Mouse (Mus musculus) hindbrain, postnatal 0 days (tissue): ENCODE results near the gene Cdca7. TPM values are rescaled to one million over a fixed set of nuclear protein-coding genes. Genes with fewer than 3 reads are reported as not detected.
A peak's percentile ranks its signal among the peaks of the same experiment; 100 is the strongest.

Experiments
- ATAC-seq: fragments of 200-750 bp; cut with Nextera tagmentation; 2 replicates; pipeline ENCODE4 v1.8.0; 2017; ENCODE audit warnings: mild to moderate bottlenecking, moderate TSS enrichment, moderate library complexity
- DNase-seq: peaks from one replicate; pipeline ENCODE4 v3.0.0-alpha.2; 2015; ENCODE audit warnings: low spot score
- H3K27ac ChIP-seq: fragments of 300-500 bp; sonication (generic); 2 replicates; pipeline ENCODE4 v1.5.1; 2014; ENCODE audit warnings: mild to moderate bottlenecking
- H3K27me3 ChIP-seq: fragments of 300-500 bp; sonication (generic); 2 replicates; pipeline ENCODE4 v1.6.1; 2014; ENCODE audit warnings: low read length, mixed read lengths; ENCODE audit not compliant: insufficient read depth
- H3K36me3 ChIP-seq: fragments of 300-500 bp; sonication (generic); 2 replicates; pipeline ENCODE4 v1.6.1; 2014; ENCODE audit warnings: low read length, mixed read lengths; ENCODE audit not compliant: insufficient read depth
- H3K4me1 ChIP-seq: fragments of 300-500 bp; sonication (generic); 2 replicates; pipeline ENCODE4 v1.6.1; 2014; ENCODE audit warnings: antibody characterized with exemption, low read length, mixed read lengths; ENCODE audit not compliant: insufficient read depth
- H3K4me2 ChIP-seq: fragments of 300-500 bp; sonication (generic); 2 replicates; pipeline ENCODE4 v1.6.1; 2014; ENCODE audit warnings: low read depth, mild to moderate bottlenecking, low read length, moderate library complexity, mixed read lengths
- H3K4me3 ChIP-seq: fragments of 300-500 bp; sonication (generic); 2 replicates; pipeline ENCODE4 v1.5.1; 2014; ENCODE audit warnings: low read length
- H3K9ac ChIP-seq: fragments of 300-500 bp; sonication (generic); replicated peaks from 2 replicates; pipeline ENCODE4 v1.6.1; 2014; ENCODE audit warnings: mild to moderate bottlenecking, low read length, moderate library complexity, mixed read lengths
- H3K9me3 ChIP-seq: fragments of 300-500 bp; sonication (generic); 2 replicates; pipeline ENCODE4 v1.6.1; 2016; ENCODE audit warnings: low read length, mixed read lengths
- CTCF ChIP-seq: IDR thresholded peaks from 2 replicates; pipeline ENCODE4 v1.5.1; 2016; ENCODE audit warnings: antibody characterized with exemption, control low read depth, low read depth
- WGBS: fragments of 180-500 bp; shearing (Covaris S2); extraction: QIAGEN DNeasy Blood & Tissue Kit; methylation state at CpG from one replicate; pipeline ENCODE4 v1.1.7; 2014; 5-methylcytosine and 5-hydroxymethylcytosine counted together
- polyA plus RNA-seq: library from polyadenylated mRNA; unstranded; fragments of >200 nt; fragmentation: Nextera tagmentation; extraction: Ambion mirVana; gene quantifications from 2 replicates; pipeline ENCODE4 v1.2.1, GENCODE M21; 2015
- total RNA-seq: library from RNA; depleted of rRNA; stranded (reverse); fragments of >200 nt; gene quantifications from 2 replicates; pipeline ENCODE4 v1.2.3, GENCODE M21; 2014

Cdca7 gene
- total and polyA plus RNA-seq, 2 experiments from 2014 or later = 12.8 to 17.5 TPM

DNA sequence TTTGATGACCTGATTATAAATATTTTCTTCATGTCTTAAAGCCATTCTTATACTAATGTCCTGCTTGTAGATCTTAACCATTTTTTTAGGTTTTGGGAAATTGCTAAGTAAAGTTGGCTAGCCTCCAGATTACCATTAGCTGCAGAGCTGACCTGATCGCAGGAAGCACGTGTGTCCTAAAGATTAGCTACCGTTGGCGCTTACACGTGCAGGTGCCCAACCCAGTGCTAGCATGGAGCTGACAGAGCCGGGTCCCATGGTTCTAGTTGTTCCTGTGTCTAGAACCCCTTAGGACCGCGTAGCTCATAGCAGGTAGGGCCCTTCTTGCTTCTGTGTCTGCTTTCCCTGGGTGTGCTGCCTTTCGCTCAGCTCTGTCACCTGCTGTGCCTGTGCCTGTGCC, 3.9 kb downstream of the Cdca7 start:
- no peaks in the 10 kb centered on the region for H3K9me3 ChIP-seq
- no peak for DNase-seq
- ATAC-seq = no peak
- no peaks in the 10 kb centered on the region for H3K36me3 ChIP-seq
- 85% methylated on average over 9 of the region's 9 CpGs for WGBS
- no peak overlapping the region for H3K9ac ChIP-seq
- H3K27me3 ChIP-seq = no peaks in the 10 kb centered on the region
- H3K4me3 ChIP-seq = no peak overlapping the region
- no peak overlapping the region for H3K4me2 ChIP-seq
- no peak for TF ChIP-seq CTCF
- H3K27ac ChIP-seq = no peak overlapping the region
- peaks cover 12% of the 10 kb centered on the region; the same call in 1 of the 2 replicates for H3K4me1 ChIP-seq

DNA sequence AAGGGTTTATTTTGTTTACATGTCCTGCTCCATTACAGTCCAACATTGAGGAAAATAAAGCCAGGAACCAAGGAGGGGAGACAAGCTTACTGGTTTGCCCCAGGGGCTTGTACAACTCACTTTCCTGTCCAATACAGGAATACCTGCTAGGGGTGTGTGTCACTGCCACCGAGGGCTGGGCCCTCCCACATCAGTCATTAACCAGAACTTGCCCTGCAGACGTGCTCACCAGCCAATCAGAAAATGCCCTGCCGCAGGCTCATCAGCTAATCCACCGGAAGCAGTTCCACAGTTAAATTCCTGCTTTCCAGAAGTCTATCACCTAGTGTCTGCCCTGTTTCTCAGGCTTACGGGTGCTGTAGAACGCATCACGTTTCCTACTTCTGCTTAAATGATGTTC, 15.7 kb downstream of the Cdca7 start:
- Histone ChIP-seq H3K4me3 (no peak overlapping the region), H3K27me3 (no peaks in the 10 kb centered on the region), H3K9me3 (no peaks in the 10 kb centered on the region), H3K4me1 (no peaks in the 10 kb centered on the region), H3K4me2 (no peak overlapping the region), H3K36me3 (no peaks in the 10 kb centered on the region), H3K9ac (no peak overlapping the region), H3K27ac (no peak overlapping the region)
- 61% methylated on average over 7 of the region's 7 CpGs for WGBS
- no peak for ATAC-seq
- no peak for DNase-seq
- no peak for TF ChIP-seq CTCF

DNA sequence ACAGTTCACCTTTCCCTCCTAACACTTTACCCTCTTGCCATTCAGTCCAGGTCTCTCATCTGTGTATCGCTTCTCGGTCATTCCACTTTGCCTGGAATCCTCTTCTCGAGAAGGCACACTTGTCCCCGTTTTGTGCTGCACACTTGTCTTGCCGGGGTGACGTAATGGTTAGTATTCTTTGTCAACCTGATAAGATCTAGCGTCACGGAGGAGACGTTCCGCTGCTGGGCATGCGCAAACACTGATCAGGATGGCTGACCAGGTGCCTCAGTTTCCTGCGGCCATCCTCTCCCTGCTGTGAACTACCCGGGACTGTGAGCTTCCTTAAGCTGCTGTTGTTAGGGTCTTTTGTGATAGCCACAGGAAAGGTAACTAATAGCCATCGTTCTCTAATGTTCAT, 17.1 kb downstream of the Cdca7 start:
- Histone ChIP-seq H3K4me2 (0 out of 2 replicates have a peak overlapping the region, but pooled peaks have one; percentile 11), H3K27me3 (no peaks in the 10 kb centered on the region), H3K4me3 (no peak overlapping the region), H3K9ac (no peak overlapping the region), H3K9me3 (no peaks in the 10 kb centered on the region), H3K4me1 (no peaks in the 10 kb centered on the region), H3K36me3 (no peaks in the 10 kb centered on the region), H3K27ac (no peak overlapping the region)
- no peak for TF ChIP-seq CTCF
- DNase-seq = no peak
- ATAC-seq = no peak
- WGBS = 53% methylated on average over 14 of the region's 14 CpGs

DNA sequence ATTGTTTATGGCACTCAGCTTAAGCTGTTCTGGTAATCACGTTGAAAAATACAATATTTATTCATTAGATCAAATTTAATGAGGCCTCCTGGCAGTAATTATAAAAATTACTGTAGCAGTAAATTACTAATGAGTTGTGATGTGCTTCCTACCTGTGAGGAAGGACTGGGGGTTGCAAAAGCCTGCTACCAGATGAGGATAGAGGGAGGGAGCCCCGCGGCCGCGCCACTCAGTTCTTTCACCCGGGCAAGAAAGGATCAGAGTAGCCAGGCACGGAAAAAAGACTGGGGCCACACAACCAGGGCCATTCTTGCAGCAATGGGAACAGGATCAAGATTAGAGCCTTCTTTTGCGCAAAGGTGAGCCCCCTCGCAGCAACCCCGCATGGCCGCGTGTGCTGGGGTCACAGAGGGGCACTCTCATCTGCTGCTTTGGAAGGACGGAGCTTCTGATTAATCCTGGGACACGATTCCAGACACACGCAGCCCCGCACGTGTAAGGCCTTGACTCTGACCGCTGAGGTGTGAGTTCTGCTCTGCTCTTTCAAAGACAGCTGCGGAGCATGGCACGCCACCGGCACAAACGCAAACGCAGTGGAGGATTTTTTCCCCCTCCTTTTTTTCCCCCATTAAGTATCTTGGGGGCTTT, 23.2 kb downstream of the Cdca7 start:
- Histone ChIP-seq H3K9me3 (no peaks in the 10 kb centered on the region), H3K4me1 (no peaks in the 10 kb centered on the region), H3K36me3 (no peaks in the 10 kb centered on the region), H3K4me2 (peak overlapping the region; percentile 57), H3K27ac (no peak overlapping the region), H3K27me3 (0 out of 2 replicates have a peak, but pooled peaks cover 7% of the 10 kb centered on the region), H3K4me3 (peak overlapping the region; percentile 19), H3K9ac (peak overlapping the region; percentile 24; the same call in 1 of the 2 replicates)
- 6% methylated on average over 23 of the region's 23 CpGs for WGBS
- ATAC-seq (no peak), DNase-seq (peak; percentile 23)
- no peak for TF ChIP-seq CTCF

DNA sequence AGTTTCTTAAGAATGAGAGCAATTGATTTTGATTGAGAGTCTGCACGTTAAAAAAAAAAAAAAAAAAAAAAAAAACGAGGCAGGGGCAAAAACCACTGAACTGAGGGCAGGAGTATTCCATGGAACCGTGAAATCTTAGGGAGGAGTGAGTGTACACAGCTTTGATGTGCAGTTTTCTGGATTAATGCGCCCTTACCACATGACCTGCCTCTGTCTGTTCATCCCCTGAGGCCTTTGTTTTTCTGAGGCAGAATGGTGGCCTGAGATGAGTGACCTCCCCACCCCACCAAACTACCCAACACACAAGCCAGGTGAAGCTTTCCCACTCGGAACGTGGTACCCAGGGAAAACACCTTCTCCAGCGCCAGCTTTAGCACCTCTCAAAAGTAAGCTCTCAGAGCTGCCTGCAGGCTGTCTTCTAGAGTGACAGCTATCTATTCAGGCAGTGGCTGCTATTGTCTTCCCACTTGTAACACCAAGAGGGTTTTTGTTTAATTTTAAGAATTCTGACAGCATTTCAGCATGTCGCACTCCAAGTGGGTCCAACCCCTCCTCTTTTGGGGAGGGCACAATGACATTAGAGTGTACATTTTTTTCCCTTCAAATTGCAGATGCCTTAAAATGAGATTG, 23.9 kb downstream of the Cdca7 start:
- peak overlapping the region; percentile 57; the same call in 1 of the 2 replicates for H3K4me2 ChIP-seq
- H3K4me1 ChIP-seq = no peaks in the 10 kb centered on the region
- no peak overlapping the region for H3K9ac ChIP-seq
- H3K27ac ChIP-seq = no peak overlapping the region
- H3K9me3 ChIP-seq = no peaks in the 10 kb centered on the region
- no peak for ATAC-seq
- no peak for TF ChIP-seq CTCF
- no peak for DNase-seq
- WGBS = 19% methylated on average over 8 of the region's 8 CpGs
- H3K4me3 ChIP-seq = peak overlapping the region; percentile 19; the same call in 1 of the 2 replicates
- 0 out of 2 replicates have a peak, but pooled peaks cover 7% of the 10 kb centered on the region for H3K27me3 ChIP-seq
- H3K36me3 ChIP-seq = no peaks in the 10 kb centered on the region

DNA sequence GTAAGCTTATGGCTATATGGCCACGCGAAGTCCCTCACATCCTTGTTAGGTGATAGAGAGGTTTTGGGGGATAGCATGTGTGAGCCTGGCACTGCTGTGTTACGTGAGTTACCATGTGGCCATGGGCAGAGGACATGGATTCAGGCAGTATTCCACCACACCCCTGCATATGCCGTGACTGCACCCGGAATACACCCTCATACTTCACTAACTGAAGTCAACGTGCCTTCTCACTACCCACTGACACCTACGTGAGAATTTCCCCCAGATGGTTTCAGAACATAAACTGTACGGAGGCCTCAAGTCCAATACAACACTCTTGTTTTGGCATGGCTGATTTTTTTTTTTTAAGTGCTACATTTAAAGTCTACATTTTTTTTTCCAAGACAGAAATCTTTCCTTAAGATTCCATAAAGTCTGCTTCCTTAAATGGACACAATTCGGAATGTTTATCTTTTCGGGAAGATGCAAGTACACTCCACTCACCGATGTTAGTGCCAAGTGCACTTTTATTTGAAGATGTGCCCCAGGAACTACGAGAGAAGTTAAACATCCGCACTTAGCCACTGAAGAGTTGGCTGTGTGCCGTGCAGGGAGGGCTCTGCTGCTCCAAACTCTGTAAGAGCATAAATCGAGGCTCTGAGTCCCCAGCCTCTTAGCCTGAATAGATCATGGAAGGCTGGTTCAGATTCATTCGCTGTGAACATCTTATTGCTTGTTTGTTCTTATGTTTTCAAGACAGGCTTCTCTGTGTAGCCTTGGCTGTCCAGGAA, 26.3 kb downstream of the Cdca7 start:
- DNase-seq (no peak), ATAC-seq (no peak)
- Histone ChIP-seq H3K36me3 (no peaks in the 10 kb centered on the region), H3K27ac (no peak overlapping the region), H3K4me3 (no peak overlapping the region), H3K9me3 (no peaks in the 10 kb centered on the region), H3K9ac (no peak overlapping the region), H3K27me3 (0 out of 2 replicates have a peak, but pooled peaks cover 7% of the 10 kb centered on the region), H3K4me2 (no peak overlapping the region), H3K4me1 (no peaks in the 10 kb centered on the region)
- TF ChIP-seq CTCF = no peak
- WGBS = 87% methylated on average over 16 of the region's 16 CpGs
